Mouse (Mus musculus) MEL (cell line): Measurements from ENCODE around the gene Fbf1. TPM values are rescaled to one million over a fixed set of nuclear protein-coding genes. Genes with fewer than 3 reads are reported as not detected.

Experiments
- DNase-seq: peaks from one replicate; pipeline ENCODE4 v3.0.0; 2011; ENCODE audit warnings: low read depth, low spot score
- H3K27ac ChIP-seq: 2 replicates; pipeline ENCODE4 v1.5.1; 2012; ENCODE audit warnings: low read depth, mild to moderate bottlenecking, control low read depth, low read length, moderate library complexity; ENCODE audit not compliant: control insufficient read depth
- H3K27me3 ChIP-seq, 2 experiments: fragments of 150-350 bp in 1 of 2; sonication (generic) in 1 of 2; 2 replicates each; pipeline ENCODE4 v1.6.1; 2012; ENCODE audit warnings: low read length in 2 of 2, mild to moderate bottlenecking in 2 of 2, improper control_type of control experiment in 1 of 2, moderate library complexity in 1 of 2; ENCODE audit not compliant: insufficient read depth in 2 of 2, control insufficient read depth in 1 of 2
- H3K36me3 ChIP-seq, 2 experiments: 2 replicates each; pipeline ENCODE4 v1.6.1; 2012 to 2014; ENCODE audit warnings: low read length in 2 of 2, improper control_type of control experiment in 1 of 2, inconsistent platforms in 1 of 2, mild to moderate bottlenecking in 1 of 2; ENCODE audit not compliant: insufficient read depth in 2 of 2, control insufficient read depth in 1 of 2
- H3K4me1 ChIP-seq, 2 experiments: fragments of 150-350 bp in 1 of 2; sonication (generic) in 1 of 2; 2 replicates each; pipeline ENCODE4 v1.6.1; 2012; ENCODE audit warnings: low read length in 2 of 2, improper control_type of control experiment in 1 of 2, mild to moderate bottlenecking in 1 of 2; ENCODE audit not compliant: insufficient read depth in 2 of 2, control insufficient read depth in 1 of 2
- H3K4me3 ChIP-seq, 2 experiments: fragments of 150-350 bp in 1 of 2; sonication (generic) in 1 of 2; 2 replicates each; pipeline ENCODE4 v1.5.1; 2012; ENCODE audit warnings: low read depth in 2 of 2, low read length in 2 of 2, mild to moderate bottlenecking in 2 of 2, moderate library complexity in 2 of 2, control low read depth in 1 of 2, improper control_type of control experiment in 1 of 2; ENCODE audit not compliant: control insufficient read depth in 1 of 2, insufficient read depth in 1 of 2
- H3K79me2 ChIP-seq: 2 replicates; pipeline ENCODE4 v1.6.1; 2012; ENCODE audit warnings: mild to moderate bottlenecking, low read length, moderate library complexity; ENCODE audit not compliant: control insufficient read depth, poor library complexity, insufficient read depth
- H3K9ac ChIP-seq: 2 replicates; pipeline ENCODE4 v1.6.1; 2012; ENCODE audit warnings: low read depth, mild to moderate bottlenecking, control low read depth, low read length, moderate library complexity; ENCODE audit not compliant: control insufficient read depth, poor library complexity, severe bottlenecking
- H3K9me3 ChIP-seq: fragments of 150-350 bp; sonication (generic); replicated peaks from 2 replicates; pipeline ENCODE4 v1.6.1; 2012; ENCODE audit warnings: mild to moderate bottlenecking, low read length, improper control_type of control experiment, moderate library complexity; ENCODE audit not compliant: insufficient read depth
- BHLHE40 ChIP-seq: IDR thresholded peaks from 2 replicates; pipeline ENCODE4 v1.6.1; 2012; ENCODE audit warnings: low read depth, mild to moderate bottlenecking, inconsistent platforms, low read length, improper control_type of control experiment, borderline replicate concordance
- CHD1 ChIP-seq: IDR thresholded peaks from 2 replicates; pipeline ENCODE4 v1.6.1; 2012; ENCODE audit warnings: low read depth, mild to moderate bottlenecking, inconsistent platforms, low read length, improper control_type of control experiment
- CTCF ChIP-seq, 3 experiments: IDR thresholded peaks in 2 of 3; conservative IDR thresholded peaks in 1 of 3; 2 replicates each; pipeline ENCODE4 v1.5.1; 2011 to 2012; ENCODE audit warnings: low read length in 3 of 3, low read depth in 2 of 3, mild to moderate bottlenecking in 2 of 3, improper control_type of control experiment in 1 of 3, inconsistent platforms in 1 of 3, mixed read lengths in 1 of 3, moderate library complexity in 1 of 3; ENCODE audit not compliant: control insufficient read depth in 1 of 3, insufficient read depth in 1 of 3, poor library complexity in 1 of 3, severe bottlenecking in 1 of 3
- EP300 ChIP-seq, 2 experiments: IDR thresholded peaks; 2 replicates each; pipeline ENCODE4 v1.6.1; 2011; ENCODE audit warnings: improper control_type of control experiment in 2 of 2, low read length in 2 of 2, low read depth in 1 of 2, mild to moderate bottlenecking in 1 of 2
- ETS1 ChIP-seq: IDR thresholded peaks from 2 replicates; pipeline ENCODE4 v1.6.1; 2012; ENCODE audit warnings: low read depth, mild to moderate bottlenecking, inconsistent platforms, low read length, improper control_type of control experiment, moderate library complexity
- GATA1 ChIP-seq: IDR thresholded peaks from 2 replicates; pipeline ENCODE4 v1.6.1; 2011; ENCODE audit warnings: low read depth, low read length, improper control_type of control experiment
- MAFK ChIP-seq: IDR thresholded peaks from 2 replicates; pipeline ENCODE4 v1.6.1; 2011; ENCODE audit warnings: low read depth, mild to moderate bottlenecking, low read length, improper control_type of control experiment, borderline replicate concordance
- MAX ChIP-seq: IDR thresholded peaks from 2 replicates; pipeline ENCODE4 v1.6.1; 2011; ENCODE audit warnings: low read length, improper control_type of control experiment
- MEF2A ChIP-seq: IDR thresholded peaks from 2 replicates; pipeline ENCODE4 v1.6.1; 2014; ENCODE audit warnings: low read depth, mild to moderate bottlenecking, inconsistent platforms, low read length, improper control_type of control experiment; ENCODE audit not compliant: poor library complexity, insufficient replicate concordance, severe bottlenecking; ENCODE audit errors: extremely low read depth
- MXI1 ChIP-seq: IDR thresholded peaks from 2 replicates; pipeline ENCODE4 v1.6.1; 2011; ENCODE audit warnings: mild to moderate bottlenecking, low read depth, low read length, improper control_type of control experiment
- POLR2A ChIP-seq, 2 experiments: IDR thresholded peaks; 2 replicates each; pipeline ENCODE4 v1.6.1; 2011 to 2012; ENCODE audit warnings: low read length in 2 of 2, mild to moderate bottlenecking in 2 of 2, control low read depth in 1 of 2, improper control_type of control experiment in 1 of 2, low read depth in 1 of 2, moderate library complexity in 1 of 2; ENCODE audit not compliant: control insufficient read depth in 1 of 2, insufficient read depth in 1 of 2, poor library complexity in 1 of 2
- POLR2AphosphoS5 ChIP-seq: IDR thresholded peaks from 2 replicates; pipeline ENCODE4 v1.6.1; 2012; ENCODE audit warnings: low read depth, borderline replicate concordance, mild to moderate bottlenecking, inconsistent platforms, low read length, moderate library complexity, mixed read lengths
- SIN3A ChIP-seq: IDR thresholded peaks from 2 replicates; pipeline ENCODE4 v1.6.1; 2012; ENCODE audit warnings: low read length, improper control_type of control experiment, inconsistent platforms
- TCF12 ChIP-seq: IDR thresholded peaks from 2 replicates; pipeline ENCODE4 v1.6.1; 2014; ENCODE audit warnings: low read depth, mild to moderate bottlenecking, inconsistent platforms, low read length, improper control_type of control experiment, moderate library complexity
- USF2 ChIP-seq, 2 experiments: IDR thresholded peaks; 2 replicates each; pipeline ENCODE4 v1.6.1; 2011 to 2012; ENCODE audit warnings: improper control_type of control experiment in 2 of 2, low read length in 2 of 2, borderline replicate concordance in 1 of 2, inconsistent platforms in 1 of 2, low read depth in 1 of 2, mild to moderate bottlenecking in 1 of 2; ENCODE audit not compliant: insufficient read depth in 1 of 2
- ZC3H11A ChIP-seq: IDR thresholded peaks from 2 replicates; pipeline ENCODE4 v1.6.1; 2012; ENCODE audit warnings: low read depth, mild to moderate bottlenecking, inconsistent platforms, low read length, improper control_type of control experiment
- ZKSCAN1 ChIP-seq: IDR thresholded peaks from 2 replicates; pipeline ENCODE4 v1.6.1; 2012; ENCODE audit warnings: low read depth, mild to moderate bottlenecking, inconsistent platforms, low read length, improper control_type of control experiment, moderate library complexity
- ZMIZ1 ChIP-seq: IDR thresholded peaks from 2 replicates; pipeline ENCODE4 v1.6.1; 2012; ENCODE audit warnings: low read depth, mild to moderate bottlenecking, inconsistent platforms, low read length, improper control_type of control experiment, moderate library complexity
- polyA plus RNA-seq, 2 experiments: library from polyadenylated mRNA; stranded (reverse) in 1 of 2; unstranded in 1 of 2; fragments of >175 nt in 1 of 2; fragments of >200 nt in 1 of 2; gene quantifications; 2 replicates each; pipeline versions ENCODE4 v1.2.1 to v1.2.4; 2012; ENCODE audit warnings: low replicate concordance in 2 of 2, low read depth in 1 of 2; ENCODE audit not compliant: insufficient read length in 2 of 2, insufficient read depth in 1 of 2, missing spikeins in 1 of 2
- total RNA-seq: library from RNA; depleted of rRNA; stranded (reverse); fragments of 300-350 nt; gene quantifications from 2 replicates; pipeline ENCODE4 v1.2.3, GENCODE M21; 2012

Gene Fbf1
- total and polyA plus RNA-seq, 3 experiments: 29.2 to 32.5 TPM; not detected in 1

DNA sequence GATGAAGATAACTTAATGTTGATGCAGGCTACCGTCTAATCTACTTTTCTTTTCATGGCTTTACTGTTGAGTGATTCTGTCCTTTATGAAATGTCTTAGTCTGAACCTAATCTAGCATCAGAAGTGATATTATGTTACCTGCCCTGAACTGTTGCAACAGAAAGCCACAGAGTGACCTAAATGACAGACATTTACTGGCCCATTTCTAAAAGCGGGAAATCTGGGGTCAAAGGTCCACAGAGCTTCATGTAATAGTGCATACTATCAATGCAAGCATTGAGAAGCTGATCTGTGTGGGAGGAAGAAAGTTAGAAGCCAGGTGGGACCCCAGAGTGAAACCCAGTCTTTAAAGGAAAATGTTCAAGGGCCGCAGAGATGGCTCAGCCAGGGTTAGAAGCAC is 35.2 kb upstream of the Fbf1 start:
- Histone ChIP-seq H3K4me1 (peaks cover 4 to 5% of the 10 kb centered on the region in 2 experiments; a peak in 2 of 4 replicates), H3K79me2 (peaks cover 8% of the 10 kb centered on the region), H3K36me3 (no peaks in the 10 kb centered on the region), H3K9me3 (no peaks in the 10 kb centered on the region), H3K4me3 (no peak overlapping the region), H3K27ac (no peak overlapping the region), H3K27me3 (no peaks in the 10 kb centered on the region), H3K9ac (no peak overlapping the region)
- TF ChIP-seq ZMIZ1: no peak
- TF ChIP-seq CHD1: no peak
- TF ChIP-seq MXI1: no peak
- TF ChIP-seq SIN3A: no peak
- no peak for TF ChIP-seq EP300 (IDR thresholded peaks at IDR 0.05; ENCODE audit: low read depth in 1 of 2, low read length in 2 of 2)
- TF ChIP-seq POLR2AphosphoS5: no peak
- TF ChIP-seq MAX: no peak
- TF ChIP-seq MEF2A: no peak
- TF ChIP-seq GATA1: no peak
- no peak for TF ChIP-seq MAFK
- no peak for TF ChIP-seq TCF12
- TF ChIP-seq POLR2A (IDR thresholded peaks at IDR 0.05; ENCODE audit: control insufficient read depth in 1 of 2, insufficient read depth in 1 of 2, low read depth in 1 of 2, low read length in 2 of 2, poor library complexity in 1 of 2): no peak
- no peak for TF ChIP-seq BHLHE40
- DNase-seq: no peak

DNA sequence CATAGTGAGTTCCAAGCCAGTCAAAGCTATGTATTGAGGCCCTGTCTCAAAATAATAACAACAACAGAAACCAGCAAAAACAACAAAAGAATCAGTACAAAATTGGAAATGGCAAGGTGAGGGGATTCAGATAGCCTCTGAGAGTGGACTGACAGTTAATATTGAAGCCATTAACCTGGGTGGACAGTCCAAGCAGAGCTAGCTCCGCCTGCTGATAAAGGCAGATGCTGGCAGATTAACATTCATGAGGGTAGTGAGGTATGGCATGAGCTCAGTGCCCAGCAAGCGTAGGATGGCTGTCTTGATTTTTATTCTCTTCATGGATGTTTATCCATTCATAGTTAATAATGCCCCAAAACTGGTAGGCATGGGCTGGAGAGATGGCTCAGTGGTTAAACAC is 33.2 kb upstream of the Fbf1 start:
- TF ChIP-seq MAX: no peak
- TF ChIP-seq USF2 (IDR thresholded peaks at IDR 0.05; ENCODE audit: borderline replicate concordance in 1 of 2, insufficient read depth in 1 of 2, low read depth in 1 of 2, low read length in 2 of 2): no peak
- TF ChIP-seq CTCF (IDR thresholded peaks at IDR 0.05 in 2 of 3, conservative IDR thresholded peaks at IDR 0.05 in 1 of 3; ENCODE audit: control insufficient read depth in 1 of 3, insufficient read depth in 1 of 3, low read depth in 2 of 3, low read length in 3 of 3, poor library complexity in 1 of 3, severe bottlenecking in 1 of 3): no peak
- TF ChIP-seq ETS1: no peak
- no peak for TF ChIP-seq ZKSCAN1
- TF ChIP-seq BHLHE40: no peak
- TF ChIP-seq POLR2AphosphoS5: no peak
- TF ChIP-seq ZC3H11A: no peak
- TF ChIP-seq MXI1: no peak
- peaks cover 0 to 18% of the 10 kb centered on the region in 2 experiments; a peak in 2 of 4 replicates for H3K36me3 ChIP-seq

More for the DNA sequence above, 33.2 kb upstream of the Fbf1 start:
- Histone ChIP-seq H3K4me3 (no peak overlapping the region), H3K9ac (no peak overlapping the region), H3K79me2 (peaks cover 8% of the 10 kb centered on the region), H3K27me3 (no peaks in the 10 kb centered on the region), H3K4me1 (peaks cover 11 to 14% of the 10 kb centered on the region in 2 experiments; a peak in 3 of 4 replicates), H3K27ac (no peak overlapping the region), H3K9me3 (no peaks in the 10 kb centered on the region)
- DNase-seq: no peak
